Mouse (Mus musculus): Measurements from ENCODE around the gene Klhl33. TPM values are rescaled to one million over a fixed set of nuclear protein-coding genes. Genes with fewer than 3 reads are reported as not detected.

The Klhl33 gene
- polyA plus RNA-seq, 1 experiment from 2014 or later = 0.76 TPM

Other genes starting within 250 kb of the Klhl33 start
- not detected in 2 replicates for gene Olfr747, start 204.3 kb downstream of the Klhl33 start, polyA plus RNA-seq (2014; fragmentation: Nextera tagmentation; extraction: Ambion mirVana)
- not detected in 2 replicates for gene Olfr748, start 190.1 kb downstream of the Klhl33 start, polyA plus RNA-seq (2014; fragmentation: Nextera tagmentation; extraction: Ambion mirVana)
- not detected in 2 replicates for gene Olfr749, start 152.4 kb downstream of the Klhl33 start, polyA plus RNA-seq (2014; fragmentation: Nextera tagmentation; extraction: Ambion mirVana)
- gene Ttc5, start 112.0 kb downstream of the Klhl33 start, polyA plus RNA-seq (2014; fragmentation: Nextera tagmentation; extraction: Ambion mirVana) = 133 and 138 TPM in 2 replicates
- gene Ccnb1ip1, start 89.8 kb downstream of the Klhl33 start, polyA plus RNA-seq (2014; fragmentation: Nextera tagmentation; extraction: Ambion mirVana) = 0.15 TPM in 1 of 2 replicates, not detected in the other
- 47.9 and 51.2 TPM in 2 replicates for gene Parp2, start 89.7 kb downstream of the Klhl33 start, polyA plus RNA-seq (2014; fragmentation: Nextera tagmentation; extraction: Ambion mirVana)
- 2.0 and 3.4 TPM in 2 replicates for gene Tep1, start 26.9 kb downstream of the Klhl33 start, polyA plus RNA-seq (2014; fragmentation: Nextera tagmentation; extraction: Ambion mirVana)
- 110 and 116 TPM in 2 replicates for gene Osgep, start 27.4 kb upstream of the Klhl33 start, polyA plus RNA-seq (2014; fragmentation: Nextera tagmentation; extraction: Ambion mirVana)
- gene Apex1, start 27.5 kb upstream of the Klhl33 start, polyA plus RNA-seq (2014; fragmentation: Nextera tagmentation; extraction: Ambion mirVana) = 223 and 227 TPM in 2 replicates
- gene Pip4p1, start 33.3 kb upstream of the Klhl33 start, polyA plus RNA-seq (2014; fragmentation: Nextera tagmentation; extraction: Ambion mirVana) = 90.3 and 119 TPM in 2 replicates
- 15.7 and 24.6 TPM in 2 replicates for gene Pnp, start 33.6 kb upstream of the Klhl33 start, polyA plus RNA-seq (2014; fragmentation: Nextera tagmentation; extraction: Ambion mirVana)
- 0.95 TPM in 1 of 2 replicates, not detected in the other for gene Gm49342, start 47.0 kb upstream of the Klhl33 start, polyA plus RNA-seq (2014; fragmentation: Nextera tagmentation; extraction: Ambion mirVana)
- gene Pnp2, start 58.5 kb upstream of the Klhl33 start, polyA plus RNA-seq (2014; fragmentation: Nextera tagmentation; extraction: Ambion mirVana) = 0.19 and 0.50 TPM in 2 replicates
- gene Rnase10, start 110.2 kb upstream of the Klhl33 start, polyA plus RNA-seq (2014; fragmentation: Nextera tagmentation; extraction: Ambion mirVana) = not detected in 2 replicates
- not detected in 2 replicates for gene Rnase9, start 144.4 kb upstream of the Klhl33 start, polyA plus RNA-seq (2014; fragmentation: Nextera tagmentation; extraction: Ambion mirVana)
- not detected in 2 replicates for gene Rnase11, start 152.7 kb upstream of the Klhl33 start, polyA plus RNA-seq (2014; fragmentation: Nextera tagmentation; extraction: Ambion mirVana)
- gene Rnase12, start 160.2 kb upstream of the Klhl33 start, polyA plus RNA-seq (2014; fragmentation: Nextera tagmentation; extraction: Ambion mirVana) = 0.34 and 0.59 TPM in 2 replicates
- gene Olfr750, start 176.9 kb upstream of the Klhl33 start, polyA plus RNA-seq (2014; fragmentation: Nextera tagmentation; extraction: Ambion mirVana) = 0.11 TPM in 1 of 2 replicates, not detected in the other
- gene Rnase4, start 193.6 kb upstream of the Klhl33 start, polyA plus RNA-seq (2014; fragmentation: Nextera tagmentation; extraction: Ambion mirVana) = 9.6 and 12.7 TPM in 2 replicates
- gene Ang, start 193.6 kb upstream of the Klhl33 start, polyA plus RNA-seq (2014; fragmentation: Nextera tagmentation; extraction: Ambion mirVana) = 1.5 and 2.7 TPM in 2 replicates
- not detected in 2 replicates for gene Eddm3b, start 216.9 kb upstream of the Klhl33 start, polyA plus RNA-seq (2014; fragmentation: Nextera tagmentation; extraction: Ambion mirVana)
- 1.1 TPM in 1 of 2 replicates, not detected in the other for gene Rnase6, start 226.4 kb upstream of the Klhl33 start, polyA plus RNA-seq (2014; fragmentation: Nextera tagmentation; extraction: Ambion mirVana)
- gene Rnase1, start 249.3 kb upstream of the Klhl33 start, polyA plus RNA-seq (2014; fragmentation: Nextera tagmentation; extraction: Ambion mirVana) = 0.23 TPM in 1 of 2 replicates, not detected in the other